Mouse (Mus musculus) heart, postnatal 10 days (tissue): ENCODE data around the gene Coro1c. TPM values are rescaled to one million over a fixed set of nuclear protein-coding genes. Genes with fewer than 3 reads are reported as not detected.
A peak's percentile ranks its signal among the peaks of the same experiment; 100 is the strongest.

Experiments used
- DNase-seq, 2 experiments: peaks; one replicate each; pipeline ENCODE4 v3.0.0; 2021
- intact Hi-C: fragments of 180-260 bp; cut with DNase I; formaldehyde crosslinking; loops from one replicate; pipeline ENCODE4 v1.15.1; 2025
- total RNA-seq, 2 experiments: library from RNA; stranded (reverse); gene quantifications; 2 replicates each; pipeline ENCODE4 v1.2.3; 2021

Gene Coro1c
- total RNA-seq, 2 experiments from 2014 or later: 73.1 to 76.1 TPM

DNA sequence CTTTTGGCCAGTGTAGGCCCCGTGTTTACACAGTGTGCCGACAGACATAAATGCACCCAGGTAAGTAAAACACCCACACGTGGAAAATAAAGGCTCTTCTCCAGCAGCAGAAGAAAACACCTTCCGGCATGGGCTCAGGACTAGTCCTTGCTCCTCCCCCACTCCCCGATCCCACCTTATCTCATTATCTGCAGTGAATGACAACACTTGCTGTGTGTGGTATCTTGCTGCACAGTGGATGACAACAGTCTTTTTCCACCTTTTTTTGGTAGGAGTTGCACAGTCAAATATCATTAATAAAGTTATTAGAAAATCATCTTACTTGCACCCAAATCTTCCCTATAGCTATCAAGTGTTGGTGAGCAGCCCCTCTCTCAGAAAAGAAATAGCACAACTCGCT is 43.6 kb downstream of the Coro1c start:
- intact Hi-C loops: no loop called here
- no peak for DNase-seq

- intact Hi-C loops: no loop called here
- no peak for DNase-seq
Measured at GRCm38 (mm10) chr5:113863994-113864393, 44.6 kb downstream of the Coro1c start.

GRCm38 (mm10) chr5:113862418-113862817 is 46.1 kb downstream of the Coro1c start:
- intact Hi-C loops: no loop called here
- DNase-seq: no peak

DNA sequence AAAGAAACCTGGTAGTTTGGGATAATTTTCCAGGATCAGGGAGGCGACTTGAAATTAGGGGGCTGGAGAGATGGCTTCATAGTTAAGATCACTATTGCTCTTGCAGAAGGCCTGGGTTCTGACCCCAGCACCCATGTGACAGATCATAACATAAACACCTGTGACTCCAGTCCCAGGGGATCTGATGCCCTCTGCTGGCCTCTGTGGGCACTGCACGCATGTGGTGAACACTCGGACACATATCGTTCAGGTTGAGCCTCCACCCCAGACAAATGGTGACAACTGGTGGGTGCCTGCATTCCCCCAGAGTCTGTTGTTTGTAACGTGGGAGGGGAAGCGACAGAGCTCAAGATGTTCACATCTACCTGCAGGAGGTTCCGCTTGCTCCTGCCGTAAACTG is 47.3 kb downstream of the Coro1c start:
- intact Hi-C loops: no loop called here
- peak in 1 of 2 experiments; percentile 34 for DNase-seq

DNA sequence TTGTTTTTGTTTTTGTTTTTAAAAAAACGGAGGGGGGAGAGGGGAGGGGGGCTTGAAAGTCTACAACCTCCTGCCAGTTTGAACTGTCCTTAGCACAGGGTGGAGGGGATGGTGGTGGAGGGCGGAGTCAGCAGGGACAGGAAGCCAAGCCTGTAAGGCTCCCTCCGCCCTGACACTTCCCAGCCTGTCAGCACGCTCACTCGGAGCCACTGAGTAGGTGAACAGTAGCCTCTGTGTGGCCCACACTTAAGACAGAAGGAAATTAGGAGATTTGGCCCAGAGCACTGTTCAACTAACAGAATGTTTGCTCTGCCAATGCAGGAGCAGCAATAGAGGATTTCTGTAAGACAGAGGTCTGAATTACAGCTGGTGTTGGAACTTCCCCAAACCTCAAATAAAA is 49.6 kb downstream of the Coro1c start:
- DNase-seq: peak; percentile 66 to 74
- intact Hi-C loops: loop anchor here (5.0 to 10.0 kb wide), 2 partner anchors 73 to 266 kb away; partner anchors contain the start of gene Alkbh2

DNA sequence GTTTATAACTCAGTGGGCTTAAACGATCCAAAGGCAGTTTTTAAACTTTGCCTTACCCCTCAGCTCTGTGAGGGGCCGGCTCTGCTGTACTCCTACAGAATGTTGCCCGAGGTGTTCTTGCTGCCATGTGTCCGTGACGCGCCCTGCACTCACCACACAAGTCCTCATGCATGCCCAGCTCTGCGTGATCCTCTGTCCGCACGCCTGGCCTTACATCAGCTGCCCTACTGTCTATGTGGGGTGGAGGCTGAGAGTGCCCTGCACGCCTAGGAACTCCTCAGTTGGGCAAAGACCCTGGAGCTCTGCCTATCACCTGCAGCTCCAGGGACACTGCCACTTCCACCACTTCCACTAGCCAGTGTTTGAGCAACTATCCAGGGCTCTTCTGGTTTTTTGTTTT is 50.0 kb downstream of the Coro1c start:
- intact Hi-C loops: loop anchor here (5.0 to 10.0 kb wide), 2 partner anchors 74 to 266 kb away; partner anchors contain the start of gene Alkbh2
- DNase-seq: peak in 1 of 2 experiments; percentile 41

DNA sequence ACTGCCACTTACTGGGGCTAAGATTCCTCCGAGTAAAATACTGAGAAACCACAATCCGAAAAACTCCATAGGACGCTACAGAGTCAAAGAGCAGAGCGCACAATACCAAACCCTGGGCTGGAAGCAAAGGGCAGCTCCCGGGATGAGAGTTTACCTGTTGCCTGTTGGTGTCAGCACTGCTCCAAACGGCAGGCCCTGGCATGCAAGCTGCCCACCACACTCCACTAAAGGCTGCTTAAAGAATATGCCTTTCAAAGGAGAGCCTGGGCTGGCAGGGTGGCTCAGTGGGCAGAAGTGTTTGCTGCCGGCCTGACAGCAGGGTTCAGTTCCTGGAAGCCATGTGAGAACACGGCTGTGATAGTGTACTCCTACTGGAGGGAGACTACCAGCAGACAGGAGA is 50.9 kb downstream of the Coro1c start:
- intact Hi-C loops: loop anchor here (5.0 to 10.0 kb wide), 2 partner anchors 75 to 267 kb away; partner anchors contain the start of gene Alkbh2
- peak in 1 of 2 experiments; percentile 54 for DNase-seq

- DNase-seq: peak in 1 of 2 experiments; percentile 26
- intact Hi-C loops: loop anchor here (5.0 to 10.0 kb wide), 2 partner anchors 76 to 268 kb away; partner anchors contain the start of gene Alkbh2
Measured at GRCm38 (mm10) chr5:113856631-113857030, 51.9 kb downstream of the Coro1c start.

GRCm38 (mm10) chr5:113855696-113856095 is 52.9 kb downstream of the Coro1c start:
- DNase-seq: peak; percentile 80 to 82
- intact Hi-C loops: loop anchor here (2.0 to 10.0 kb wide), 4 partner anchors 53 to 269 kb away; partner anchors contain the start of genes Alkbh2 and Coro1c

DNA sequence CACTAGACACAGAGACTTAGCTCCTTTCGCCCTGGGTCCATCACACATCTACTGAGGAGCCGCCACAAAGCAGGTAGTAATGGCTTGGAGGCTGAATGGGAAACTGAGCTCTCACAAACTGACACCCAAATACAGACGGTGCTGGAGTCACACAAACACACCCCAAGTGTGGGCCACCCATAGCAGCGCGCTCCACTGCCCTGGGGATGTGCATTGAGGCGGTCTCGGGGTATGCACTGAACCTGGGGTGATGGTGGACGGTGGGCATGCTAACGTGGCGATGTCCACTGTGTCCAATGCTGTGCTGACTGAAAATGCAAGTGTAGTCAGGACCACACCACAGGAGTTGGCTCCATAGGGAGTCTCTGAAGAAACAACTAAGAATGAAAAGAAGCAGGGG is 53.4 kb downstream of the Coro1c start:
- no peak for DNase-seq
- intact Hi-C loops: loop anchor here (2.0 to 10.0 kb wide), 4 partner anchors 54 to 270 kb away; partner anchors contain the start of genes Alkbh2 and Coro1c

DNA sequence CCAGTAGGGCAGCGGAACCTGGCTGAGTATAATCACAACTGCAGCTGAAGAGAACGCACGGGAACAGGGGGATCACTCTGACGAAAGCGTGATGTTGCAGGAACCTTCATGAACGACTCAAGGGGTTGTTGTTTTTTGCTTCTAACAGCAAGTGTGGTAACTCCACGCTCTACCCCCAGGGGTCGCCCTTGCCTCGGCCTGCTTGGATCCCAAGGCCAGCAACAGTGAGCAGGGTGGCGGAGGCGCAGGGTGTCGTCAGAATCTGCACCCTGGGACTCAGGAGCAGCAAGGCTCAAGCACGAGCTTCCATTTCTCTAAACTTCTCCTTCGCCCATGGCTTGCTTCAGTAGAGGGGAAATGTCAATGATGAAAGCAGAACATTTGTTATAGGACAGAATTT is 54.1 kb downstream of the Coro1c start:
- intact Hi-C loops: loop anchor here (1.0 to 10.0 kb wide), 4 partner anchors 54 to 270 kb away; partner anchors contain the start of genes Alkbh2 and Coro1c
- DNase-seq: peak; percentile 91 to 96

GRCm38 (mm10) chr5:113853541-113853940 is 55.0 kb downstream of the Coro1c start:
- no peak for DNase-seq
- intact Hi-C loops: loop anchor here (10.0 kb wide), 1 partner anchor 271 kb away; the partner anchor contains the start of gene Alkbh2

GRCm38 (mm10) chr5:113852463-113852862 is 56.1 kb downstream of the Coro1c start:
- DNase-seq: no peak
- intact Hi-C loops: loop anchor here (10.0 kb wide), 1 partner anchor 272 kb away; the partner anchor contains the start of gene Alkbh2

DNA sequence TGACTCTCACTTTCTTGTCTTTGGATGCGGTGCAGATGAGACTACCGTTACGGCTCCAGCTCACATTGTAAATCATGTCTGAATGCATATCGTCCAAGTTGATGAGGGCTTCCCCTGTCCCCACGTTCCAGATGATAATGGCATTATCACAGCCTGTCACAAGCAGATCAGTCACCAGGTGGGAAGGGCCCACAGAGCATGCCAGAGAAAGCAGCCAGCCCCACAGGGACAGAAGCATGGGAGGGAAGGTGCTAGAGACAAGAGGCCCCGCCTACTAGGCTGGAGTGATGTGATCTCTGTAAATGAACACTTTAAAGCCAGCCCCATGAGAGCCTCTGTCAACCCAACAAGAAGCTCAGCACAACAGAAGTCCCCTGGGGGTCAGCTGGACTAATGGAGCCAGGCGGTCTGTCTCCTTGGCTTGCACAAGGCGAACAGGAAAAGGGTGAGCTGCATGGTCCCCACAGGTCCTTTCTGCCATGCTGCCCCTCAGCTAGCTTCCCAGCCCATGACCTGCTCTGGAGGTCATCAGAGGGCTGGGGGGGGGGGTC is 57.8 kb downstream of the Coro1c start:
- intact Hi-C loops: loop anchor here (10.0 kb wide), 1 partner anchor 274 kb away; the partner anchor contains the start of gene Alkbh2
- no peak for DNase-seq

GRCm38 (mm10) chr5:113847636-113848035 is 60.9 kb downstream of the Coro1c start:
- DNase-seq: no peak
- intact Hi-C loops: no loop called here

DNA sequence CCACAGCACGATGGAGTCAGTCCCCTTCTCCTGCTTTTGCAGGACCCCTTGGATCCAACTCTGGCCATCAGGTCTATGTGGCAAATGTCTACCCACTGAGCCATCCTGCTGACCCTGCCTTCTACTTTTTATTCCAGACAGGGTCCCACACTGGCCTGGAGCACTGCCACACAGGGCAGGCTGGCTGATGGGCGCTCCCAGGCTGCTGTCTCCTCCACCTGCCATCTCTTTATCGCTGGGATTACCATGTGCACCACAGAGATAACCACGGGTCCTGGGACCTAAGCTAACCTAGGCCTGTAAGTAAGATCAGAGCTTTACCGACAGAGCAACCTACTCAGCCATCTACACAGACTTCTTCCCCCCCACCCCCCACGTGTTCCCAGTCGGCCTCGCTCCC is 61.9 kb downstream of the Coro1c start:
- DNase-seq: no peak
- intact Hi-C loops: no loop called here

DNA sequence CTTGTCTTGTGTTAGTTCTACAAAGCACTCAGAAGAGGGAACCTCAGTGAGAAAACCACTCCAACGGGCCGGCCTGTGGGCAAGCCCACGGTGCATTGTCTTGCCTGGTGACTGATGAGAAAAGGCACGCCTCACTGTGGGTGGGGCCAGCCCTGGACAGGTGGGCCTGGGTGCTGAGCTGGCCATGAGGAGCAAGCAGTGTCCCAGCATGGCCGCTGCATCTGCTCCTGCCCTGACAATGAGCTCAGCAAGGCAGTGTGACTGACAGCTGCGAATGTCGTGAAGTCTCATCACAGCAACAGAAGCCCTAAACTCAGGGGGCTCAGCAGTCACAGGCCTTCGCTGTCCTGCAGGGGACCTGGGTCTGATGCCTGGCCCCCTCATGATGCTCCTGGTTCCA is 62.9 kb downstream of the Coro1c start:
- no peak for DNase-seq
- intact Hi-C loops: loop anchor here (2.0 kb wide), 1 partner anchor 73 kb away; the partner anchor contains the start of genes Iscu and Sart3

GRCm38 (mm10) chr5:113844721-113845120 is 63.8 kb downstream of the Coro1c start:
- intact Hi-C loops: loop anchor here (2.0 kb wide), 1 partner anchor 72 kb away; the partner anchor contains the start of genes Iscu and Sart3
- DNase-seq: peak; percentile 65 to 81

- no peak for DNase-seq
- intact Hi-C loops: loop anchor here (2.0 kb wide), 1 partner anchor 71 kb away; the partner anchor contains the start of genes Iscu and Sart3
Measured at GRCm38 (mm10) chr5:113844106-113844505, 64.5 kb downstream of the Coro1c start.

DNA sequence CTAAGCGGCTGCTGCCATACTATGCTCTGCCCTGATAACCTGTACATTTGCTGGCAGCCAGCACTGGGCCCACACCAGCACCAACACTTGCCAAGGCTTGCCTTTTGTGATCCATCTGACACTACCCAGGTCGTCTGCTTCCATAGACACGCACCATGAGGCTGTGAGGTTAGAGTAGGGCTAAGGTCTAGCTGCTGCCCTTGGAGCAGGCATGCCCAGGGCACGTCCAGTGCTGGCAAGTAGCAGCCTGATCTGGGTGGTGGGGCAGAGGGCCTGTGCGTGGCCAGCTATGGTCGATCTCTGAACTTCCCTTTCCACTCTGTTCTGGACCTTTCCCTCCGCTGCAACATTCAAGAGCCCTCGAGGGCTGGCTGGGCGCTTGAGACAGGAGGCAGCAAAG is 65.7 kb downstream of the Coro1c start:
- DNase-seq: no peak
- intact Hi-C loops: no loop called here

- no peak for DNase-seq
- intact Hi-C loops: no loop called here
Measured at GRCm38 (mm10) chr5:113842244-113842643, 66.3 kb downstream of the Coro1c start.
